Mouse (Mus musculus): ENCODE data around the gene Ctsk.
"Not testable (repeated sequence)": the region's sequence is repeated elsewhere in the genome, so short reads cannot be mapped to it uniquely, and the experiment has no call there.

Ctsk gene

DNA sequence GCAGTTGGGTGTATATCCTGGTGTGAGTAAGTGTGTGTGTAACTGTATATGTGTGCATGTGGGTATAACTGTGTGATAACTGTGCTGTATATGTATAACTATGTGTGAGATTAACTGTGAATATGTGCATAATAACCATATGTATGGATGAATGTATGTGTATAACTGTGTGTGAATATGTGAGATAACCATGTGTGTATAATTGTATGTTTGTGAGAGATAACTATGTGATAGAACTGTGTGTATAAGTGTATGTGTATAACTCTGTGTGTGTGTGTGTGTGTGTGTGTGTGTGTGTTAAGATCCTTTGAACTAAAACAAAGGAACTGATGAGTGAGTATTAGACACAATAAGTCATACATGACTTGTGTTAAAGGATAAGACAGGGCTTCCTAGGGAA, 27.1 kb downstream of the Ctsk start:
- no peak for DNase-seq

DNA sequence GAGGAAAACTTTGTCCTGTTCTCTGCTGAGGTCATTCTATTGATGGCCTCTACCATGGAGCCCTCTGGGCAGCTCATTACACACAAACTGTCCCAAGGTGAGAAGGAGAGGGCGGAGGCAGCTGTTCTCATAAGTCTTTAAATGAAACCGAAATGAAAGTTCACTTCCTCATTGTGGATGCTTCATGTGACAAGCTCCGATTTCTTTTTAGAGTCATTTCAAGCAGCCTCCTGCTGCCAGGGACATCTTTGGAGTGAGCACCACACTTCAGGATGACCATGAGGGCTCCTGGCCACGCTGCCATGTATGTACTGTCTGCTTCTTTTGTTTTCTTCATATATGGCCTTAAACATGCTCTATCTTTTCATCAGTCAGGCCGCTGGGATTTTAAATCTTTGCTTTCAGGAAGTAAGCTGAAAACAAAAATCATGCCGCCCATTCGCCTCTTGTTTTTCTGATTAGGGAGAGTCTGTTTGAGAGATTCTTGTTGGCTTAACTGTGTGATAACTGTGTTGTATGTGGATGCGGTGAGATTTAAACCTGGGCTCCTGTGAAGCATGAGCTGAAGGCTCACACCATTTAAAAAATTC, 27.7 kb downstream of the Ctsk start, which contains the start of gene Ctss:
Gene Ctss (plus strand): TSS at position 165 of the 590 bp plus-strand sequence.
- no peak for DNase-seq

DNA sequence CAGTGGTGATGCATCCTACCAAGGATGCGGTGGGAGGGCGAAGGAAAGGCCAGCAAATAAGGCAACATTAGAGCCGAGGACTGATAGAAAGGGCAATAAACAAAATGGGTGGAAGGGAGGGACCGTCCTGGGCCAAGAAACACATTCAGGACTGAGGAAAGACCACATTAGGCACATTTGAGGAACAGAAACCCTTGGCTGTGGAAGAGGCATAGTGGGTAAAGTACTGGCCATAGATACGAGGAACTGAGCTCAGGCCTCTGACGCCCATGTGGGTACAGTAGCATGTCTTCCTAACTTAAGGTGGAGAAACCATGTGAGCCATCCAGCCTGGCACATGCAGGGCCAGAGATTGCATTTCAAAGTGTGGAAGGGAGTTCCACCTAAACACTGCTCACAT, 30.8 kb downstream of the Ctsk start:
- DNase-seq: no peak

DNA sequence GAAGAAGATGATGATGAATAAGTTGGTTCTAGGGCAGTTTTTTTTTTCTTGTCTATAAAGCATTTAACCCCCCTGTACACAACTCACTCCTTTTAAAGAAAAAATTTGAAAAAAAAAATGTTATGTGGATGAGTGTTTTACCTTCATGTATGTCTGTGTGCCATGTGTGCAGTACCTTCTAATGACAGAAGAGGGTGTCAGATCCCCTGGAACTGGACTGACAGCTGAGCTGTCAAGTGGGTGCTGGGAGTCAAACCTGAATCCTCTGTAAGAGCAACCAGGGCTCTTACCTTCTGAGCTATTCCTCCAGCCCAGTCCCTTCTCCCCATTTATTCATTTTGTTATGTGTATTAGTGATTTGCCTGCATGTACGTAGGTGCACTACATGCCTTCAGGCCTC, 32.0 kb downstream of the Ctsk start:
- DNase-seq: no peak

DNA sequence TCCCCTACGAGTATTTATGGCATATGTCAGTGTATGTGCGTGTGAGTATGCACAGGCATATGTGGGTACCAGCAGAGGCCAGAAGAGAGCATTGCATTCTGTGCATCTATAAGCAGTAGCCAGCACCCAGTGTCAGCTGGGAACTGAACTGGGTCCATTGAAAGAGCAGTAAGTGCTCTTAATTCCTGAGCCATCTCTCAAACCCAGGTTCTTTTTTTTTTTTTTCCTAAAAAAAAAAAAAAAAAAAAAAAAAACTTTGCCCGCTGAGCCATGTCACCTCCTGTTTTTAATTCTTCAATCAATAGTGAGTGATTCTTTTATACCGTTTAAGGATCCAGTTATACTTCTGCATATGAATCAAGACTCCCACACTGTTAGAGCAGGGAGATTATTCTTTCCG, 34.3 kb downstream of the Ctsk start:
- no peak for DNase-seq

DNA sequence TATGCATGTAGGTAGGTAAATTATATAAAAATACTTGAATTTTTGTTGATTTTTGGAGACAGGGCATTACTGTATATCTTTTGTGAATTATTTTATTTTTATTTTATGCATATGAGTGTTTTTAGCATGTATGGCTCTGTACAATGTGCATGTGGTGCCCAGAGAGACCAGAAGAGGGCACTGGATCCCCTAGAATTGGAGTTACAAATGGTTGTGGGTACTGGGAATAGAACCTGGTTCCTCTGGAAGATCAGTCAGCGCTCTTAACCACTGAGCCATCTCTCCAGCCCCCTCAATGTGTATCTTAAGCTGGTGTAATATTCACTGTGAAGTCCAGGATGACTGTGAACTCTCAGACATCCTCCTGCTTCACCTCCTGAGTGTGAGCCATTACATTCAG, 35.9 kb downstream of the Ctsk start:
- DNase-seq: no peak

DNA sequence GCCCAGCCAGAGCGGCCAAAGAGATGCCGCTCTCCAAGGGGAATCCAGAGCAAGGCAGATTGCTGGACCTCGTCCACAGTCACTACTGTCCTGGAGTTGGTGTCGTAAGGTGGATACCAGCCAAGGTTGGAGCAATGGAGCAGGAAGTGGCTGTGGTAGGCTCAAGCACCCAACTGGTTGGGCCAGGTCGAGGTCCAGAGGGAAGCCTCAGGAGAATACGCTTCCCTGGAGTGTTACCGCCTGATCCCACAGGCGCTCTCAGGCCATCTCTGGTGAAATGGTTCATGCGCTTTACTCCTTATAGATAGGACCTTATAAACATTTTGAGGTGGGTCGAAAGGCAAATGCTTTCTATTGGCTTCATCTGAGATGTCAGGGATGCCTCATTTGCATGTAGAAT, 39.9 kb downstream of the Ctsk start:
- DNase-seq: no peak

DNA sequence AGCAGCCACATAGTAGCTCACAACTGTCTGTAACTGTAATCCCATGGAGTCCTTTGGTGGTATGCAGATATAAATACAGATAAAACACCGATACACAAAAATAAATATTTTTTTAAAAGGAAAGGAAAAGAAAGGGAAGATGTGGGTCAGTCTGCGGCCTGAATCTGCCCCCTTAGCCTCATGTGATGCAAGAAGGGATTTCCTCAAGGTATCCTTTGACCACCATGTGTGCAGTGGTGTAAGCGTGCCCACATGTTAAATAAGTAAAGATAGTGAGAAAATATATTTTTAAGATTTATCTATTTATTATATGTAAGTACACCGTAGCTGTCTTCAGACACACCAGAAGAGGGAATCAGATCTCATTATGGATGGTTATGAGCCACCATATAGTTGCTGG, 40.8 kb downstream of the Ctsk start:
- no peak for DNase-seq

DNA sequence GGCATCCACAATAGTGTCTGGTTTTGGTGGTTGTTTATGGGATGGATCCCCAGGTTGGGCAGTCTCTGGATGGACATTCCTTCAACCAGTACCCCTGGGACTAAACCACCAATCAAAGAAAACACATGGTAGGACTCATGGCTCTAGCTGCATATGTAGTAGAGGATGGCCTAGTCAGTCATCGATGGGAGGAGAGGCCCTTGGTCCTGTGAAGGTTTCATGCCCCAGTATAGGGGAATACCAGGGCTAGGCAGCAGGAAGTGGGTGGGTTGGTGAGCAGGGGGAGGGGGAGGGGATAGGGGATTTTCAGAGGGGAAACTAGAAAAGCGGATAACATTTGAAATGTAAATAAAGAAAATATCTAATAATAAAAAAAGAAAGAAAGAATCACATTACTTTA, 42.1 kb downstream of the Ctsk start:
- DNase-seq: not testable (repeated sequence)

DNA sequence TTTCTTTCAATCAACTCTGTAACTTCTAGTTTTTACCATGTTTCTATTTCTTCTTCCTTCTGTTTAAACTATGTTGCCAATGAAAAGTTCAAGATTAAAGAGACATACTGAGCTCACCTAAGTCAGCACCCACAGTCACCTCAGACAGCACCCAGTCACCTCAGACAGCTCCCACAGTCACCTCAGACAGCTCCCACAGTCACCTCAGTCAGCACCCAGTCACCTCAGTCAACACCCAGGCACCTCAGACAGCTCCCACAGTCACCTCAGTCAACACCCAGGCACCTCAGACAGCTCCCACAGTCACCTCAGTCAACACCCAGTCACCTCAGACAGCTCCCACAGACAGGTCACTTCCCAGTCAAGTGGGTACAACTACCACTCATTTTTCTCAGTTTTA, 43.1 kb downstream of the Ctsk start:
- DNase-seq: no peak

DNA sequence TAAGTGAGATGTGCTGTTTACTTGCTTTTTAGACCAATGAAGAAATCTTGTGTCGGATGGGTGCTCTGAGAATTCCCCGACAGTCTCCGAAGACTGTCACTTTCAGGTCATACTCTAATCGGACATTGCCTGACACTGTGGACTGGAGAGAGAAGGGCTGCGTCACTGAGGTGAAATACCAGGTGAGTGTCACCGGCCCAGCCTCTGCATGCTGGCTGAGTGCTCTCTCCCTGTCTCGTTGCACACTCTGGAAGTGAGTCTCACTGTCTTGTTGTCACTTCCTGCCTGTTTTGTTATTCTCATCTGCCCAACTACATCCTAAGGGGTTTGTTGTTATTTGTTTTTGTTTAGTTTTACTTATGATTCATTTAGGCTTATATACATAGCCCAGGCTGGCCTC, 43.9 kb downstream of the Ctsk start:
- DNase-seq: no peak

DNA sequence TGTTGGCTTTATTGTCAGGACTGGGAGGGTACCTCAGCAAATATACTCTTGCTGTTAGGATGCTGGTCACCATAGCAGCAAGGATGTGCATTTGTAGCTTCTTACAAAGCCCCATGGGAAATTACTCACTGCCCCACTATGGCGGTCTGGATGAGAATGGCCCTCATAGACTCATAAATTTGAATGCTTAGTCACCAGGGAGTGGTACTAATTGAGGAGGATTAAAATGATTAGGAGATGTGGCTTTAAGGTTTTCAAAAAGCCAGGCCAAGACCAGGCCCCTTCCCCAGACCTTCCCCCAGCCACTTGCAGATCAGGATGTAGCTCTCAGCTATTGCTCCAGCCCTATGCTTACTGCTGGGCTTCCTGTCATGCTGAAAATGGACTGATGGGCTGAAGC, 51.1 kb downstream of the Ctsk start:
- no peak for DNase-seq

DNA sequence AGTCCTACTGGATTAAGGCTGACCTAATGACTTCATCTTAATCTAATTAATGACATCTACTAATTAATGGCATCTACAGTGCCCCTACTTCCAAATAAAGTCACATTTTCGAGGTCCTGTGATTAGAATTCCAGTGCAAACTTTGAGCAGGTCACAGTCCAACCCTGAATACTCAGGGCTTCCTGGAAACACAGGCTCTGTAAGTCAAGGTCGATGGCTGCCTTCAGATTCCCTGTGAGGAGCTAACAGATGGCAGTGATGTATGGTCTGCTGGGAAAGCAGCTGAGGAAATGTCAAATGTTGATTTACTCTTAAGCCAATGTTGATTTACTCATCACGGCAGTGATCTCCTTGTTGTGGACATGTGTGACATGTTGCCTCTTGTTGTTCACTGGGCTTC, 54.9 kb downstream of the Ctsk start:
- no peak for DNase-seq
